Mouse (Mus musculus) bone marrow, adult 2 months (tissue): ENCODE measurements at regions not wholly inside any gene's neighbourhood (a gene's known extent, or its start where the extent isn't known, plus 50 kb on each side); places are given as distances from the start of the nearest gene placed in this dataset.

Experiments used
- CTCF ChIP-seq: fragments of 200-500 bp; IDR thresholded peaks from 2 replicates; pipeline ENCODE4 v1.5.1; 2011; ENCODE audit warnings: low read length, control low read depth; ENCODE audit not compliant: control insufficient read depth, insufficient read depth
- POLR2A ChIP-seq: fragments of 200-500 bp; IDR thresholded peaks from 2 replicates; pipeline ENCODE4 v1.6.1; 2011; ENCODE audit warnings: low read depth, mild to moderate bottlenecking, control low read depth, low read length, borderline replicate concordance; ENCODE audit not compliant: control insufficient read depth

DNA sequence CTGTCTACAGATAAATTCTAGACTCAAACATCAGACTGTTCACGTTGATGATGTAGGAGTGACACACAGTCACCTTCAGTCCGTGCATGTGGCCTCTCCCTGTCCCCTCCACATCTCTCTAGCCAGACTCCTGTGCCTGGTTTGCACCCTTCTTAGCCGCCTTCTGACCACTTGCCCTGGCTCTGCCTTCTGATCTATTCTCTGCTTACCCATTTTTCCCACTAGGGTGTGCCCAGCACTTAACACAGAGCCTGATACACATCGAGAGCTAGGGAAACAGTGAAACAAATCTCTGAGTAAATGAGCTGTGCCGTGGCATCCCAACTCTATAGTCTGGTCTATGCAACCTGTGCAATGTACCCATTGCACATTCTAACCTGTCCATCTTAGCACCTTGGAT, 73.3 kb upstream of the Zmiz1 start:
- TF ChIP-seq CTCF (no peak), POLR2A (no peak)
